Mouse (Mus musculus): ENCODE results near the gene Olfr1441.

DNA sequence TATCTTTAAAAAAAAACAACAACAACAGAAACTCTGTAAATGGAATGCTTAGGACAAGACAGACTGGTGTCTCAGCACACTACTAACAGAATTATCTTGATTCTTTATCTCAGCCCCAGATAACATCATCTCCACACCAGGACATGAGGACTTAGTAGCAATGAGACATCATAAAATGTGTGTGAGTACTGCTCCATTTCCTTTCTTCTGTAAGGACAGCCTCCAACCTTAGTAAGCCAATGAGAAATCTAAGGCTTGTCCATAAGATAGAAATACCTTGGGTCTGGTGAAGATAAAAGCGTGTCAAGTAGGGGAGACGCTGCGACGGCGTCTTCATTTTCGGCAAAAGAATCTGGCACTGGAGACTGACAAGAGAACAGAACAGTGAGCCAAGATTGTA lies 10.4 kb downstream of the Olfr1441 start, which contains the start of gene Pfpl:
- no peak for TF ChIP-seq CTCF (IDR thresholded peaks at IDR 0.05; ENCODE audit: extremely low read depth, insufficient read depth, low read length)
- no peak for TF ChIP-seq POLR2A (IDR thresholded peaks at IDR 0.05; ENCODE audit: extremely low read depth, insufficient read depth, low read length)
